Mouse (Mus musculus) cerebellum, adult 2 months (tissue): ENCODE measurements at regions not wholly inside any gene's neighbourhood (a gene's known extent, or its start where the extent isn't known, plus 50 kb on each side); places are given as distances from the start of the nearest gene placed in this dataset.

Source experiments
- CTCF ChIP-seq: fragments of 200-500 bp; IDR thresholded peaks from 2 replicates; pipeline ENCODE4 v1.5.1; 2011; ENCODE audit warnings: low read depth, mild to moderate bottlenecking, control low read depth, low read length, moderate library complexity, borderline replicate concordance; ENCODE audit not compliant: insufficient read depth
- POLR2A ChIP-seq: fragments of 200-500 bp; IDR thresholded peaks from 2 replicates; pipeline ENCODE4 v1.6.1; 2011; ENCODE audit warnings: low read length, control low read depth, borderline replicate concordance; ENCODE audit not compliant: insufficient read depth

GRCm38 (mm10) chr7:136727628-136728402 is 166.6 kb upstream of the Mgmt start:
- TF ChIP-seq CTCF (no peak), POLR2A (no peak)
